ENCODE assay signal across 26 mouse cellular contexts in the genomic region with DNA sequence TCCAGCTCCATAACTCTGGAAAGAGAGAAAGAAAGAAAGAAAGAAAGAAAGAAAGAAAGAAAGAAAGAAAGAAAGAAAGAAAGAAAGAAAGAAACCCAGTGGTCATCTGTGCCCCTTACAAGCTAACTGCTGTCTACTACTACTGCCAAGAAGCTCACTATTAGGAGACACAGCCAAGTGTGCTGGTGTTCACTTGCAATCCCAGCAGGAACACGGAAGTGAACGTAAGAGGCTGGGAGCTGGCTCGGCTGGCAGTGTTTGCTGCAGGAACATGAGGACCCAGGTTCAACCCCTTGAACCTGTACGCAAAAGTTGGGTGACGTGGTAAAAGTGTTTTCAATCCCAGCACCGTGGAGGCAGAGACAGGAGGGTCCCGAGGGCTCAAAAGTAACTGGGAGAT. TPM values are rescaled to one million over a fixed set of nuclear protein-coding genes. Genes with fewer than 3 reads are reported as not detected.
DNase-seq lines count a peak whose midpoint lies in the region; ATAC-seq and TF ChIP-seq lines count a peak whose summit lies in the region.
"Had no signal": no experiment of that assay in that cellular context is flagged by ENCODE, and none has a peak within 500 bp of the region (broad histone marks: within the 10 kb centered on the region; RNA-seq: fewer than 3 reads in every experiment).

No protein-coding gene starts in this region.

- 80% methylated on average over 7 of the region's 7 CpGs for WGBS in heart, embryonic 13.5 days
- 90% methylated on average over 7 of the region's 7 CpGs for WGBS in embryonic facial prominence, embryonic 10.5 days

- no peak for ATAC-seq in heart, embryonic 13.5 days (ENCODE audit: extremely low read depth, insufficient number of reproducible peaks, low FRiP score, low TSS enrichment)
- ATAC-seq: activated CD4-positive, CD25-positive, alpha-beta regulatory T cell, adult 4 months; forebrain, embryonic 15.5 days had no signal

- no peak overlapping the region for H3K4me3 ChIP-seq in heart, embryonic 13.5 days
- no peak overlapping the region for H3K4me3 ChIP-seq in embryonic facial prominence, embryonic 10.5 days
- H3K4me3 ChIP-seq in myocyte: no peak overlapping the region
- H3K4me3 ChIP-seq: embryonic facial prominence, embryonic 15.5 days; forebrain, embryonic 15.5 days; hindbrain, embryonic 10.5 days; hindbrain, embryonic 15.5 days; layer of hippocampus, adult 2 months; limb, embryonic 13.5 days had no signal

- H3K4me2 ChIP-seq in heart, embryonic 13.5 days: no peak overlapping the region
- H3K4me2 ChIP-seq in myocyte (ENCODE audit: low read depth): peak overlapping the region; percentile 47
- H3K4me2 ChIP-seq: embryonic facial prominence, embryonic 15.5 days; forebrain, embryonic 15.5 days; heart, embryonic 11.5 days; hindbrain, embryonic 15.5 days; limb, embryonic 13.5 days; lung, embryonic 14.5 days had no signal

- no peak for DNase-seq in heart, adult 11 months
- DNase-seq in lung, postnatal 36 days: peak; percentile 21
- no peak for DNase-seq in lung, postnatal 10 days
- DNase-seq in embryonic facial prominence, embryonic 10.5 days (ENCODE audit: low spot score): no peak
- DNase-seq in right cerebral cortex, postnatal 14 days: no peak
- DNase-seq: cerebellum, adult 2 months; cerebellum, postnatal 14 days; kidney, adult 2 months; kidney, postnatal 36 days; midbrain, embryonic 14.5 days; thymus, adult 18-20 months; thymus, postnatal 36 days had no signal

- no peaks in the 10 kb centered on the region; the same call in 1 of the 2 replicates for H3K27me3 ChIP-seq in heart, embryonic 13.5 days (replicated peaks)
- H3K27me3 ChIP-seq in embryonic facial prominence, embryonic 10.5 days (replicated peaks; ENCODE audit: low read depth, poor library complexity, severe bottlenecking): no peaks in the 10 kb centered on the region
- no peaks in the 10 kb centered on the region for H3K27me3 ChIP-seq in myocyte (ENCODE audit: control insufficient read depth, insufficient read depth, insufficient read length)
- H3K27me3 ChIP-seq: embryonic facial prominence, embryonic 15.5 days; forebrain, embryonic 15.5 days; hindbrain, embryonic 15.5 days; limb, embryonic 13.5 days had no signal

- no peak overlapping the region for H3K9ac ChIP-seq in heart, embryonic 13.5 days
- H3K9ac ChIP-seq: embryonic facial prominence, embryonic 15.5 days; forebrain, embryonic 15.5 days; hindbrain, embryonic 15.5 days; limb, embryonic 13.5 days; liver, embryonic 14.5 days; lung, embryonic 14.5 days had no signal

- H3ac ChIP-seq in myocyte (ENCODE audit: control insufficient read depth, insufficient read length): no peak overlapping the region

- H3K79me2 ChIP-seq in myocyte (ENCODE audit: control insufficient read depth, insufficient read depth): no peaks in the 10 kb centered on the region

- H3K9me3 ChIP-seq in heart, embryonic 13.5 days: no peaks in the 10 kb centered on the region
- no peaks in the 10 kb centered on the region for H3K9me3 ChIP-seq in embryonic facial prominence, embryonic 10.5 days
- H3K9me3 ChIP-seq: embryonic facial prominence, embryonic 15.5 days; forebrain, embryonic 15.5 days; hindbrain, embryonic 10.5 days; hindbrain, embryonic 15.5 days; limb, embryonic 13.5 days had no signal

- peaks cover 47% of the 10 kb centered on the region for H3K4me1 ChIP-seq in heart, embryonic 13.5 days
- peaks cover 46% of the 10 kb centered on the region for H3K4me1 ChIP-seq in embryonic facial prominence, embryonic 10.5 days
- H3K4me1 ChIP-seq: forebrain, embryonic 15.5 days; hindbrain, embryonic 15.5 days had no signal

- no peak for TF ChIP-seq POLR2A in myocyte (IDR thresholded peaks at IDR 0.05; ENCODE audit: insufficient read length, low read depth)

- H3K36me3 ChIP-seq in heart, embryonic 13.5 days: no peaks in the 10 kb centered on the region
- peaks cover 3% of the 10 kb centered on the region; the same call in 1 of the 2 replicates for H3K36me3 ChIP-seq in embryonic facial prominence, embryonic 10.5 days (replicated peaks)
- H3K36me3 ChIP-seq in myocyte (ENCODE audit: control insufficient read depth, insufficient read depth): no peaks in the 10 kb centered on the region
- H3K36me3 ChIP-seq: embryonic facial prominence, embryonic 15.5 days; forebrain, embryonic 15.5 days; hindbrain, embryonic 10.5 days; hindbrain, embryonic 15.5 days had no signal

- H3K27ac ChIP-seq in heart, embryonic 13.5 days (replicated peaks): 0 out of 2 replicates have a peak overlapping the region, but pooled peaks have one; percentile 32
- H3K27ac ChIP-seq in embryonic facial prominence, embryonic 10.5 days (replicated peaks): peak overlapping the region; percentile 46; the same call in 1 of the 2 replicates
- H3K27ac ChIP-seq: embryonic facial prominence, embryonic 15.5 days; forebrain, embryonic 15.5 days; hindbrain, embryonic 15.5 days; layer of hippocampus, adult 2 months; limb, embryonic 13.5 days; liver, embryonic 14.5 days; macrophage; stomach, postnatal 0 days had no signal

TF ChIP-seq in myocyte, 11 proteins besides CTCF, POLR2A, EP300 and RAD21:
- TF ChIP-seq MYOG (IDR thresholded peaks at IDR 0.05; ENCODE audit: control insufficient read depth in 1 of 3, insufficient read depth in 1 of 3, insufficient read length in 2 of 3, low read depth in 2 of 3) (no peak), POLR2AphosphoS2 (IDR thresholded peaks at IDR 0.05; ENCODE audit: insufficient read length, low read depth) (no peak), SRF (IDR thresholded peaks at IDR 0.05; ENCODE audit: control insufficient read depth, insufficient read length, low read depth) (no peak), E2F4 (IDR thresholded peaks at IDR 0.05; ENCODE audit: insufficient read depth) (no peak), TCF12 (IDR thresholded peaks at IDR 0.05; ENCODE audit: insufficient read depth, poor library complexity, severe bottlenecking) (no peak), MAX (IDR thresholded peaks at IDR 0.05; ENCODE audit: low read depth) (no peak), TCF3 (IDR thresholded peaks at IDR 0.05; ENCODE audit: insufficient read length, low read depth) (no peak), CEBPB (IDR thresholded peaks at IDR 0.05; ENCODE audit: insufficient read depth, poor library complexity, severe bottlenecking) (no peak), MYOD1 (IDR thresholded peaks at IDR 0.05; ENCODE audit: control insufficient read depth in 1 of 3, insufficient read length in 2 of 3, low read depth in 2 of 3) (no peak), USF1 (IDR thresholded peaks at IDR 0.05; ENCODE audit: low read depth) (no peak), REST (IDR thresholded peaks at IDR 0.05; ENCODE audit: insufficient read depth, insufficient read length) (no peak)

RNA-seq across cellular contexts. Expression of gene Twist2, which starts 22.7 kb away (rescaled TPM):
- 2.4 and 3.9 TPM in 2 replicates for polyA plus RNA-seq in heart, embryonic 13.5 days (2015; fragmentation: Nextera tagmentation; extraction: Ambion mirVana)
- polyA plus RNA-seq in embryonic facial prominence, embryonic 10.5 days (2016; fragmentation: Nextera tagmentation; extraction: Ambion mirVana): 53.8 and 55.3 TPM in 2 replicates
- polyA plus RNA-seq in myocyte (2012; fragmentation: generic; extraction: Trizol): 16.6 TPM
- polyA plus RNA-seq: activated CD4-positive, CD25-positive, alpha-beta regulatory T cell, adult 4 months; macrophage had no signal
